15 mouse cellular contexts compared by ENCODE assay signal in the genomic region with DNA sequence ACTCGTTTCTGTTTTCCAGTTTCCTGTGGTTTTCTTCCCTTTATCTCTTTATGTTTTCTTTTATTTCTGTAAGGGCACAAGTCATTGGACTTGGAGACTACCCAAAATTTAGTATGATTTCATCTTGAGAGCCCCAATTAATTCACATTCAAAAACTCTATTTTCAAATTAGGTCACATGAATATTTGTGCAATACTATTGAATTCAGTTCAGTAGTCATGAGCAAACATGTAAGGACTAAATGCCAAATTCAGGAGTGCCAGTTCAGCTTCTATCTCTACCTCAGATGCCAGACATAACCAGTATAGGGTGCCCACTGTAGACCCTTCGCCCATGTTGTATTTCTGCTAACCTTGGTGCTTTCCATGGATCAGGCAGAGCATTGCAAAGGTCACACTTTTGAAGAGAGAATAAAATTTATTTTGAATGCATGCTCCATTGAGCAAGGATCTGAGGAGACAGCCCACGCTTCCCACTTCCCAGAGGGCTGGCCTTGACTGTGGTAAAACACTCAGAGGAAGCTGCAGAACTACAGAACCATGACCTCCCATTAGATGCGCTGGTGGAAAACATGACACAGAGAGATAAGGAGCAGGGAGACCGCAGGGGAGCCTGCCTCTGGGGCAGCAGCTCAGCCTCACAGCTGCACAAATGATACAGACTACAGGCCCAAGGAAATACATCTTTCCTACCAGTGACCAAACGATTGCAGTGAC.
A peak's percentile ranks its signal among the peaks of the same experiment; 100 is the strongest.
DNase-seq lines count a peak whose midpoint lies in the region; ATAC-seq and TF ChIP-seq lines count a peak whose summit lies in the region.
"Had no signal": no experiment of that assay in that cellular context is flagged by ENCODE, and none has a peak within 500 bp of the region (broad histone marks: within the 10 kb centered on the region; RNA-seq: fewer than 3 reads in every experiment).

No protein-coding gene starts in this region.

- H3K27me3 ChIP-seq in heart, embryonic 11.5 days (ENCODE audit: control insufficient read depth, insufficient read depth, low read length) = no peaks in the 10 kb centered on the region
- no peaks in the 10 kb centered on the region for H3K27me3 ChIP-seq in forebrain, embryonic 13.5 days
- H3K27me3 ChIP-seq: forebrain, embryonic 15.5 days had no signal

- peaks cover 5% of the 10 kb centered on the region; the same call in 1 of the 2 replicates for H3K4me1 ChIP-seq in heart, embryonic 11.5 days (ENCODE audit: control insufficient read depth, insufficient read depth, low read length)
- H3K4me1 ChIP-seq in olfactory bulb, adult 2 months (ENCODE audit: control insufficient read depth, insufficient read depth, low read length) = no peaks in the 10 kb centered on the region
- H3K4me1 ChIP-seq in forebrain, embryonic 13.5 days = no peaks in the 10 kb centered on the region
- H3K4me1 ChIP-seq: embryonic facial prominence, embryonic 10.5 days had no signal

- intact Hi-C loops in left cerebral cortex, postnatal 25 days (cut with DNase I) = no loop called here

- no peak for TF ChIP-seq CTCF in olfactory bulb, adult 2 months (IDR thresholded peaks at IDR 0.05; ENCODE audit: insufficient read depth, low read depth, low read length)

- H3K9me3 ChIP-seq in heart, embryonic 11.5 days (replicated peaks; ENCODE audit: control insufficient read depth, low read length) = no peaks in the 10 kb centered on the region
- H3K9me3 ChIP-seq in forebrain, embryonic 13.5 days (replicated peaks) = no peaks in the 10 kb centered on the region
- H3K9me3 ChIP-seq: embryonic facial prominence, embryonic 10.5 days; forebrain, embryonic 15.5 days had no signal

- no peak overlapping the region for H3K9ac ChIP-seq in heart, embryonic 11.5 days (ENCODE audit: low read depth, low read length)
- H3K9ac ChIP-seq in forebrain, embryonic 13.5 days = no peak overlapping the region
- H3K9ac ChIP-seq: forebrain, embryonic 15.5 days; lung, embryonic 14.5 days had no signal

- peak; percentile 91 for DNase-seq in heart, adult 11 months
- peak; percentile 24 for DNase-seq in heart, adult 8-10 months (ENCODE audit: low spot score)
- DNase-seq in kidney, postnatal 25 days = peak; percentile 10 to 39
- no peak for DNase-seq in left cerebral cortex, postnatal 25 days (ENCODE audit: low spot score in 2 of 2)
- no peak for DNase-seq in left cerebral cortex, adult 11 months (ENCODE audit: low spot score)
- DNase-seq: layer of hippocampus, postnatal 36 days; lung, embryonic 14.5 days; midbrain, embryonic 14.5 days; thymus, postnatal 25 days had no signal

- H3K4me3 ChIP-seq in heart, embryonic 11.5 days (ENCODE audit: low read depth, low read length) = no peak overlapping the region
- H3K4me3 ChIP-seq in olfactory bulb, adult 2 months (ENCODE audit: insufficient read depth, low read depth, low read length) = no peak overlapping the region
- no peak overlapping the region for H3K4me3 ChIP-seq in forebrain, embryonic 13.5 days
- H3K4me3 ChIP-seq: embryonic facial prominence, embryonic 10.5 days; forebrain, embryonic 15.5 days had no signal

- no peaks in the 10 kb centered on the region for H3K36me3 ChIP-seq in heart, embryonic 11.5 days (ENCODE audit: control insufficient read depth, insufficient read depth, low read length)
- no peaks in the 10 kb centered on the region for H3K36me3 ChIP-seq in forebrain, embryonic 13.5 days (ENCODE audit: poor library complexity, severe bottlenecking)
- H3K36me3 ChIP-seq: embryonic facial prominence, embryonic 10.5 days; forebrain, embryonic 15.5 days had no signal

- TF ChIP-seq POLR2A in olfactory bulb, adult 2 months (IDR thresholded peaks at IDR 0.05; ENCODE audit: insufficient read depth, low read depth, low read length) = no peak

- H3K4me2 ChIP-seq in heart, embryonic 11.5 days = no peak overlapping the region
- H3K4me2 ChIP-seq in forebrain, embryonic 13.5 days = no peak overlapping the region
- H3K4me2 ChIP-seq: forebrain, embryonic 15.5 days; lung, embryonic 14.5 days had no signal

- WGBS in heart, embryonic 11.5 days (ENCODE audit: insufficient replicate concordance) = 38% methylated on average over 6 of the region's 6 CpGs
- WGBS in olfactory bulb, adult 2 months = 72% methylated on average over 6 of the region's 6 CpGs
- WGBS in forebrain, embryonic 13.5 days = 82% methylated on average over 6 of the region's 6 CpGs

- no peak; the same call in 1 of the 2 replicates for ATAC-seq in heart, embryonic 11.5 days (replicated peaks; ENCODE audit: insufficient number of reproducible peaks, low FRiP score, low TSS enrichment)
- no peak for ATAC-seq in forebrain, embryonic 13.5 days
- ATAC-seq: forebrain, embryonic 15.5 days; hindbrain, postnatal 0 days had no signal

- no peak overlapping the region for H3K27ac ChIP-seq in heart, embryonic 11.5 days (ENCODE audit: low read depth, low read length)
- H3K27ac ChIP-seq in olfactory bulb, adult 2 months (ENCODE audit: insufficient read depth, low read depth, low read length) = 0 out of 2 replicates have a peak overlapping the region, but pooled peaks have one; percentile 5
- no peak overlapping the region for H3K27ac ChIP-seq in forebrain, embryonic 13.5 days
- H3K27ac ChIP-seq: embryonic facial prominence, embryonic 10.5 days; forebrain, embryonic 15.5 days; hindbrain, postnatal 0 days had no signal

Comparison
In these comparisons a context has a peak if more than half of its experiments do, and no peak if none do; other contexts are left out.
1. DNase-seq: peak in heart, adult 11 months (single experiment), heart, adult 8-10 months (single experiment) and kidney, postnatal 25 days (2 of 2); none in left cerebral cortex, postnatal 25 days (0 of 2) and left cerebral cortex, adult 11 months (single experiment).